Mouse (Mus musculus) intestine, embryonic 15.5 days (tissue): ENCODE results near the gene Art3. TPM values are rescaled to one million over a fixed set of nuclear protein-coding genes. Genes with fewer than 3 reads are reported as not detected.

Source experiments
- ATAC-seq: fragments of 200-750 bp; cut with Nextera tagmentation; 2 replicates; pipeline ENCODE4 v1.8.0; 2017; ENCODE audit warnings: moderate TSS enrichment, moderate library complexity
- H3K27ac ChIP-seq: fragments of 300-500 bp; sonication (generic); 2 replicates; pipeline ENCODE4 v1.5.1; 2015; ENCODE audit warnings: mild to moderate bottlenecking, inconsistent platforms
- H3K27me3 ChIP-seq: fragments of 300-500 bp; sonication (generic); replicated peaks from 2 replicates; pipeline ENCODE4 v1.6.1; 2015; ENCODE audit warnings: inconsistent platforms
- H3K36me3 ChIP-seq: fragments of 300-500 bp; sonication (generic); 2 replicates; pipeline ENCODE4 v1.6.1; 2015; ENCODE audit warnings: inconsistent platforms
- H3K4me1 ChIP-seq: fragments of 300-500 bp; sonication (generic); replicated peaks from 2 replicates; pipeline ENCODE4 v1.6.1; 2015; ENCODE audit warnings: inconsistent platforms
- H3K4me2 ChIP-seq: fragments of 300-500 bp; sonication (generic); replicated peaks from 2 replicates; pipeline ENCODE4 v1.6.1; 2015; ENCODE audit warnings: mild to moderate bottlenecking, inconsistent platforms
- H3K4me3 ChIP-seq: fragments of 300-500 bp; sonication (generic); replicated peaks from 2 replicates; pipeline ENCODE4 v1.5.1; 2015; ENCODE audit warnings: inconsistent platforms
- H3K9ac ChIP-seq: fragments of 300-500 bp; sonication (generic); 2 replicates; pipeline ENCODE4 v1.6.1; 2015; ENCODE audit warnings: inconsistent platforms
- H3K9me3 ChIP-seq: fragments of 300-500 bp; sonication (generic); 2 replicates; pipeline ENCODE4 v1.6.1; 2016; ENCODE audit warnings: inconsistent platforms
- WGBS: fragments of 180-500 bp; shearing (Covaris S2); methylation state at CpG from one replicate; pipeline ENCODE4 v1.1.7; 2015; 5-methylcytosine and 5-hydroxymethylcytosine counted together
- polyA plus RNA-seq: library from polyadenylated mRNA; unstranded; fragments of >200 nt; fragmentation: Nextera tagmentation; extraction: Ambion mirVana; gene quantifications from 2 replicates; pipeline ENCODE4 v1.2.1, GENCODE M21; 2015

Gene Art3
- polyA plus RNA-seq, 1 experiment from 2014 or later, result 3.7 TPM

DNA sequence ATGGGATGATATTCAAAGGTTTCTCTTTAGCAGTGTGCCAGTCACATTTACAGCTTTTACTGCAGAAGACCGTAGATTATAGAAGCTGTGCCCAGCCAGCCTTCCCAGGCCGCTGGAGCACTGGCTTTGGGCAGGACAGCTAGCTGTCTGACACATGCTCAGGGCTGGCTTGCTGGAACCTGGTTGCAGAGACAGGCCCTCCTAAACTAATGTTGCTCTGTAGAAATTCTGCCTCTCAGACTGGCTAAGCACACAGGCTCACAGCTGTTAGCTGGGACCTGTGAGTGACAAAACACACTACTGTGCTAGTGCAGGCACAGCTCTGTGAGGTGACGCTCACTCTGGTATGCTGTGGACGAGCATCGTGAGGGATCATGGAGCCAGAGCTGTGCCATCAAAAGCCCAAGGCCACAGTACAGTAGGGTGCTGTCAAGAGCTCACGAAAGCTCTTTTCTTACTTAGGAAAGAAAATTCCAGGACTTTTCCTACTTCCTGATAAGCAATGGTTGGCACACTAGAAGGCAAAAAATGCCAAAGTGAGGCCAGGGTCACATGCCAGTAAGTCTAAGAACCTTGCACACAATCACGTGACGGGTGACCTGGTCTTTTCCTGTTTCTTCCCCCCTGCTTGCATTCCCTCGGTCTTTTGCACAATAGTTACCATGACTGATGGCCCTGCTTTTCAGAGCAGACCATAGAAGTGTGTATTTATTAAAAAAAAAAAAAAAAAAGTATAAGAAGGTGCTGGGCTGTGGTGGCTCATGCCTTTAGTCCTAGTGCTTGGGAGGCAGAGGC lies 77.9 kb downstream of the Art3 start:
- Histone ChIP-seq H3K4me2 (no peak overlapping the region), H3K27me3 (no peaks in the 10 kb centered on the region), H3K9me3 (no peaks in the 10 kb centered on the region), H3K9ac (no peak overlapping the region), H3K4me1 (no peaks in the 10 kb centered on the region), H3K27ac (no peak overlapping the region), H3K36me3 (no peaks in the 10 kb centered on the region), H3K4me3 (no peak overlapping the region)
- no peak for ATAC-seq
- WGBS, result 75% methylated on average over 9 of the region's 9 CpGs

DNA sequence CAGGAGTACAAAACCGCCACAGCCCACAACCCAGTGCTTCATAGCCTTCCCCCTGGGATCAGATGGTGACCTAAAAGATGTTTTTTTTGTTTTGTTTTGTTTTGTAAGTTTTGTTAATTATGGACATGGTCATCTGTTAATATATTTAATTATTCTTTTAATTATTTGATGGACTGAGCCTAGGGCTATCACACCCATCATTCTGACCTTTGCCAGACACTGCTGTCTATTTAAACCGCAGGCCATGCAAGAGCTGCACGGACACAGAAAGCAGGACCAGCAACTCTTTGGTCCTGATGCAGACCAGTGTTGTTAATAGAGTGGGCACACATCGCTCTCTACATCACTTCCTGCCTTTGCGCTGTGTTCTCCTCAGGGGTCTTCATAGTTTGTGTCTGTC lies 78.9 kb downstream of the Art3 start:
- Histone ChIP-seq H3K4me3 (no peak overlapping the region), H3K36me3 (peaks cover 5% of the 10 kb centered on the region; the same call in 1 of the 2 replicates), H3K9ac (no peak overlapping the region), H3K4me1 (no peaks in the 10 kb centered on the region), H3K27ac (no peak overlapping the region), H3K9me3 (no peaks in the 10 kb centered on the region), H3K4me2 (no peak overlapping the region), H3K27me3 (no peaks in the 10 kb centered on the region)
- WGBS, result 85% methylated on average over 5 of the region's 5 CpGs
- no peak for ATAC-seq

- H3K36me3 ChIP-seq, result peaks cover 10% of the 10 kb centered on the region; the same call in 1 of the 2 replicates
- no peaks in the 10 kb centered on the region for H3K4me1 ChIP-seq
- WGBS, result 74% methylated on average over 7 of the region's 7 CpGs
- no peak overlapping the region for H3K27ac ChIP-seq
- no peaks in the 10 kb centered on the region for H3K9me3 ChIP-seq
- H3K4me2 ChIP-seq, result no peak overlapping the region
- H3K4me3 ChIP-seq, result no peak overlapping the region
- H3K27me3 ChIP-seq, result no peaks in the 10 kb centered on the region
- no peak overlapping the region for H3K9ac ChIP-seq
- ATAC-seq, result no peak
Observed at GRCm38 (mm10) chr5:92411461-92412140, 80.0 kb downstream of the Art3 start.

GRCm38 (mm10) chr5:92413271-92413981 lies 81.8 kb downstream of the Art3 start:
- no peaks in the 10 kb centered on the region for H3K9me3 ChIP-seq
- H3K4me1 ChIP-seq, result no peaks in the 10 kb centered on the region
- H3K36me3 ChIP-seq, result peaks cover 21% of the 10 kb centered on the region
- no peaks in the 10 kb centered on the region for H3K27me3 ChIP-seq
- no peak overlapping the region for H3K4me2 ChIP-seq
- H3K27ac ChIP-seq, result no peak overlapping the region
- H3K9ac ChIP-seq, result no peak overlapping the region
- H3K4me3 ChIP-seq, result no peak overlapping the region
- no peak for ATAC-seq
- 86% methylated on average over 11 of the region's 11 CpGs for WGBS

DNA sequence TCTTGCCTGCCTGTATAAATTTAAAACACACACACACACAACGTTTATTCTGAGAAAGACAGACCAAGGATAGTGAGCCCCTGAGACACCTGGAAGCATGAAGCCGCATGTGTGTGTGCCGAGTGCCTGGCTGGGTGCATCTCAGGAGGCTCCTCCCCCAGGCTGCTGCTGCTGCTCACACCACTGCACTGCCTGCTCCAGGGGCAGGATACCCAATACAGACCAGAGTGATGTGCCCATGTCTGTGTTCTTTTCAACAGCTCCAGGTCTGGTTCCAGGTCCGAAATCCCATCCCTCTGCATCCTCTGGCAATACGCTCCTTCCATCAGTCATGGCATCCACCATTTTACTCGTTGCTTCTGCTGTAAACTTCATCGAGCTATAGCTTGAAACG lies 82.4 kb downstream of the Art3 start:
- Histone ChIP-seq H3K36me3 (peaks cover 21% of the 10 kb centered on the region), H3K27me3 (no peaks in the 10 kb centered on the region), H3K4me2 (no peak overlapping the region), H3K27ac (no peak overlapping the region), H3K4me1 (no peaks in the 10 kb centered on the region), H3K9ac (no peak overlapping the region), H3K4me3 (no peak overlapping the region), H3K9me3 (no peaks in the 10 kb centered on the region)
- WGBS, result 78% methylated on average over 8 of the region's 8 CpGs
- no peak; the same call in 1 of the 2 replicates for ATAC-seq

DNA sequence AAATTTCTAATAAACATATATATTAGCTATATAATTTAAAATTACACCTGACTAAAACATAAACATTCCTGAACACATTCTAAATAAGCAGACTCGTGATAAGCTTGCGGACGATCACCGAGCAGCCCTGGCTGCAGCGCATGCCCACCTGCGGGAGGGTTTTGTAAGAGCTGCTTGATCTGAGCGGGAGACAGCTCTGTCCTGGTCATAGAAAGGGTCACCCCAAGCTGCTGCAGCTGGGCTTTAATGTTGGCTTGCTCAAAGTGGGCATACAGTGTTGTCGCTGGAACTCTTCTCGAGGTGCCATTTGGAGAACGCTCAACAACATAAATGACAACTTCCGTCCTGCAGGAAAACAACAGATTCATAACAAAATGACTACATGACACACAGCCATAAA lies 92.5 kb downstream of the Art3 start:
- ATAC-seq, result no peak
- Histone ChIP-seq H3K9me3 (no peaks in the 10 kb centered on the region), H3K4me1 (no peaks in the 10 kb centered on the region), H3K4me3 (no peak overlapping the region), H3K27me3 (no peaks in the 10 kb centered on the region), H3K4me2 (no peak overlapping the region), H3K27ac (no peak overlapping the region), H3K9ac (no peak overlapping the region), H3K36me3 (peaks cover 39% of the 10 kb centered on the region)
- 91% methylated on average over 11 of the region's 11 CpGs for WGBS

GRCm38 (mm10) chr5:92430723-92431122 lies 99.1 kb downstream of the Art3 start:
- no peak for ATAC-seq
- H3K36me3 ChIP-seq, result peaks cover 24% of the 10 kb centered on the region
- H3K9ac ChIP-seq, result no peak overlapping the region
- 82% methylated on average over 5 of the region's 5 CpGs for WGBS
- no peak overlapping the region for H3K4me3 ChIP-seq
- no peak overlapping the region for H3K4me2 ChIP-seq
- no peak overlapping the region for H3K27ac ChIP-seq
- H3K4me1 ChIP-seq, result 0 out of 2 replicates have a peak, but pooled peaks cover 4% of the 10 kb centered on the region
- H3K27me3 ChIP-seq, result no peaks in the 10 kb centered on the region
- H3K9me3 ChIP-seq, result no peaks in the 10 kb centered on the region

- Histone ChIP-seq H3K36me3 (peaks cover 24% of the 10 kb centered on the region), H3K9ac (no peak overlapping the region), H3K27me3 (no peaks in the 10 kb centered on the region), H3K27ac (no peak overlapping the region), H3K4me2 (no peak overlapping the region), H3K4me3 (no peak overlapping the region), H3K9me3 (no peaks in the 10 kb centered on the region), H3K4me1 (0 out of 2 replicates have a peak, but pooled peaks cover 4% of the 10 kb centered on the region)
- no peak for ATAC-seq
- 75% methylated on average over 7 of the region's 7 CpGs for WGBS
Observed at GRCm38 (mm10) chr5:92431611-92432010, 100.0 kb downstream of the Art3 start.

- H3K4me3 ChIP-seq, result peak overlapping the region; percentile 92
- 2% methylated on average over 12 of the region's 12 CpGs for WGBS
Observed at GRCm38 (mm10) chr5:92434070-92434469, 102.4 kb downstream of the Art3 start.

DNA sequence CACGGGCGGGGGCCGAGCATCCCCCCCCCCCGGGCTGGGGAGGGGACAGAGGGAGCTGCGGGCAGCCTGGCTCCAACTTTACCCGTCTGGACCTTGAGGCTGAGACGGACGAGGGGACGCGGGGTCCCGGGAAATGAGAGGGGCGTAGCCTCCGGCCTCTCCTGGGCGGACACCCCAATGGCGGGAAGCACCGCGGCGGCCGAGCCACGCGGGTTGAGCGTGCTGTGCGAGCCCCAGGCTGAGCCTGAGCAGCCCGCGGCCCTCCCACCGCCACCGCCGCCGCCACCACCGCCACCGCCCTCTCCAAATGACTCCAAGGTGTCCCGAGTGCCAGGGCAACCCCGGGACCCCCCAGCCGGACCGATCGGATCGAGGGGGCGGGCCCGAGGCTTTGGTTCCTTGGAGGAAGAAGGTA lies 103.0 kb downstream of the Art3 start:
- WGBS, result 0% methylated on average over 35 of the region's 39 CpGs

More at GRCm38 (mm10) chr5:92434070-92434469, 102.4 kb downstream of the Art3 start:
- no peak for ATAC-seq
- Histone ChIP-seq H3K9me3 (no peaks in the 10 kb centered on the region), H3K9ac (peak overlapping the region; percentile 91), H3K27me3 (no peaks in the 10 kb centered on the region), H3K4me1 (0 out of 2 replicates have a peak, but pooled peaks cover 4% of the 10 kb centered on the region), H3K27ac (no peak overlapping the region), H3K36me3 (peaks cover 2% of the 10 kb centered on the region; the same call in 1 of the 2 replicates), H3K4me2 (peak overlapping the region; percentile 62)

GRCm38 (mm10) chr5:92435025-92435584 lies 103.5 kb downstream of the Art3 start, which contains the start of gene Nup54:
Gene Nup54 (minus strand): TSS chr5:92435219.
- no peaks in the 10 kb centered on the region for H3K9me3 ChIP-seq
- WGBS, result 1% methylated on average over 34 of the region's 34 CpGs
- peak; percentile 99 for ATAC-seq

More for the DNA sequence above, 103.0 kb downstream of the Art3 start:
- 0 out of 2 replicates have a peak, but pooled peaks cover 4% of the 10 kb centered on the region for H3K4me1 ChIP-seq
- no peaks in the 10 kb centered on the region for H3K9me3 ChIP-seq
- peak overlapping the region; percentile 90 for H3K27ac ChIP-seq
- no peaks in the 10 kb centered on the region for H3K36me3 ChIP-seq
- H3K4me3 ChIP-seq, result peak overlapping the region; percentile 92
- H3K27me3 ChIP-seq, result no peaks in the 10 kb centered on the region
- peak overlapping the region; percentile 62 for H3K4me2 ChIP-seq
- ATAC-seq, result peak; percentile 86
- peak overlapping the region; percentile 91 for H3K9ac ChIP-seq

More at GRCm38 (mm10) chr5:92435025-92435584, 103.5 kb downstream of the Art3 start, which contains the start of gene Nup54:
- H3K9ac ChIP-seq, result peak within 1 kb of the TSS; percentile 91
- no peaks in the 10 kb centered on the region for H3K36me3 ChIP-seq
- H3K4me1 ChIP-seq, result 0 out of 2 replicates have a peak, but pooled peaks cover 4% of the 10 kb centered on the region
- H3K4me3 ChIP-seq, result peak within 1 kb of the TSS; percentile 92
- no peaks in the 10 kb centered on the region for H3K27me3 ChIP-seq
- peak within 1 kb of the TSS; percentile 90 for H3K27ac ChIP-seq
- H3K4me2 ChIP-seq, result peak within 1 kb of the TSS; percentile 62
